Mouse (Mus musculus) lung, embryonic 14.5 days (tissue): ENCODE results near the gene Cenpx. TPM values are rescaled to one million over a fixed set of nuclear protein-coding genes. Genes with fewer than 3 reads are reported as not detected.
A peak's percentile ranks its signal among the peaks of the same experiment; 100 is the strongest.

ENCODE experiments used
- ATAC-seq: fragments of 200-750 bp; cut with Nextera tagmentation; 2 replicates; pipeline ENCODE4 v1.8.0; 2017; ENCODE audit warnings: mild to moderate bottlenecking, moderate TSS enrichment, moderate library complexity; ENCODE audit not compliant: insufficient read depth
- DNase-seq: peaks from one replicate; pipeline ENCODE4 v3.0.0-alpha.2; 2015
- H3K27ac ChIP-seq: fragments of 300-500 bp; sonication (generic); 2 replicates; pipeline ENCODE4 v1.5.1; 2014; ENCODE audit warnings: low read depth, mild to moderate bottlenecking, moderate library complexity
- H3K27me3 ChIP-seq: fragments of 300-500 bp; sonication (generic); 2 replicates; pipeline ENCODE4 v1.6.1; 2014; ENCODE audit warnings: low read length, control low read depth; ENCODE audit not compliant: insufficient read depth
- H3K36me3 ChIP-seq: fragments of 300-500 bp; sonication (generic); 2 replicates; pipeline ENCODE4 v1.6.1; 2014; ENCODE audit warnings: control low read depth; ENCODE audit not compliant: insufficient read depth
- H3K4me1 ChIP-seq: fragments of 300-500 bp; sonication (generic); 2 replicates; pipeline ENCODE4 v1.6.1; 2014; ENCODE audit warnings: antibody characterized with exemption, control low read depth; ENCODE audit not compliant: insufficient read depth
- H3K4me2 ChIP-seq: fragments of 300-500 bp; sonication (generic); 2 replicates; pipeline ENCODE4 v1.6.1; 2014; ENCODE audit warnings: mild to moderate bottlenecking
- H3K4me3 ChIP-seq: fragments of 300-500 bp; sonication (generic); 2 replicates; pipeline ENCODE4 v1.5.1; 2014; ENCODE audit warnings: low read depth, low read length
- H3K9ac ChIP-seq: fragments of 300-500 bp; sonication (generic); 2 replicates; pipeline ENCODE4 v1.6.1; 2014
- H3K9me3 ChIP-seq: fragments of 300-500 bp; sonication (generic); 2 replicates; pipeline ENCODE4 v1.6.1; 2016; ENCODE audit warnings: low read depth, low read length, control low read depth
- CTCF ChIP-seq: IDR thresholded peaks from 2 replicates; pipeline ENCODE4 v1.5.1; 2016; ENCODE audit warnings: antibody characterized with exemption, low read depth
- WGBS: fragments of 180-500 bp; shearing (Covaris S2); extraction: QIAGEN DNeasy Blood & Tissue Kit; methylation state at CpG from one replicate; pipeline ENCODE4 v1.1.7; 2014; 5-methylcytosine and 5-hydroxymethylcytosine counted together
- polyA plus RNA-seq: library from polyadenylated mRNA; unstranded; fragments of >200 nt; fragmentation: Nextera tagmentation; extraction: Ambion mirVana; gene quantifications from 2 replicates; pipeline ENCODE4 v1.2.1, GENCODE M21; 2014

Cenpx gene
- polyA plus RNA-seq, 1 experiment from 2014 or later: 173 TPM

DNA sequence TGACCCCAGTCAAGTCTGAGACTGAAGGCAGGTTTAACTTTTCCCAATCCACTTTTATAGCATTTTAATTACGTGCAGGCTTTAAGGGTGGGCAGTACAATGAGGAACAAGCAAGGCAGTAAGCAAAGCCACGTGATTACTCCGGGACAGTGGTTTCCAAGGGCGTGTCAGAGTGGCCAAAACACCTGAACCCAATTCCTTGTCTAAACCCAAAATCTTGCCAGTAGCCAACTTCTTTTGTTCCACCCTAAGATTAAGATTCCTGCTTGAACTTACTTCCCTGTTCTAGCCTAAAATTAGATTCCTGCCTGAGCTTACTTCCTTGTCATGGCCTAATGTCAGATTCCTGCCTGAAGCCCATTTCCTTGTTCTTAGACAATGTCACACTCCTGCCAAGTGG lies 34.4 kb upstream of the Cenpx start:
- H3K27me3 ChIP-seq: no peaks in the 10 kb centered on the region
- no peaks in the 10 kb centered on the region for H3K9me3 ChIP-seq
- 72% methylated on average over 4 of the region's 4 CpGs for WGBS
- TF ChIP-seq CTCF: no peak
- no peak overlapping the region for H3K4me3 ChIP-seq
- no peak for ATAC-seq
- H3K4me2 ChIP-seq: no peak overlapping the region
- H3K27ac ChIP-seq: no peak overlapping the region
- no peak for DNase-seq
- no peaks in the 10 kb centered on the region for H3K4me1 ChIP-seq
- H3K36me3 ChIP-seq: no peaks in the 10 kb centered on the region
- H3K9ac ChIP-seq: no peak overlapping the region

DNA sequence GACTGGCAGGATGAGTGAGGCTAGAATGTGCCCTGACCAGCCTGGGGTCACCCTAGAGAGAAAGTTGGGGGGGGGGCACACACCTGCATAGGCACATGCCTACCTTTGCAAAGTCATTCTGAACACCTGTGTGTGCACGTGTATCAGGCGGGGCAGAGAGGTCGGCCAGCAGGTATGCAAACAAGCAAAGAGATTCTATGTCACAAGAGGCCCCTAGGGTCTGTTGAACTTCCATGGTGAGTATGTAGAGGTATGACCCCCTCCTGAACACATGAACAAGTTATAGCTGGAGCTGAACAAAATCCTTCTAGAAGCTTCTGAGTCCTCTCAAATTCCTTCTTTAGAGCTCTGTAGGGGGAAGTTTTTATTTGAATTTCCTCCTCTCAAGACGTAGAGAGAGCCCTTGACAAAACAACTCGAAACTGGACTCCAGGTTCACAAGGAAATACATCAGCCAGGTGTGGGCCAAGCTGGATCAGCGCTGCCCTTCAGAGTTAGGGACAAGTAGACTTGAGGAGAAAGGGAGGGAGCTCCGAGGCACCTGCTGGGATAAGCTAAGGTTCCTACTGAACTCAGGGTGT lies 30.7 kb upstream of the Cenpx start:
- Histone ChIP-seq H3K9ac (no peak overlapping the region), H3K4me1 (no peaks in the 10 kb centered on the region), H3K9me3 (no peaks in the 10 kb centered on the region), H3K4me2 (no peak overlapping the region), H3K27me3 (no peaks in the 10 kb centered on the region), H3K4me3 (no peak overlapping the region), H3K27ac (peak overlapping the region; percentile 80), H3K36me3 (no peaks in the 10 kb centered on the region)
- no peak for TF ChIP-seq CTCF
- DNase-seq (peak; percentile 72), ATAC-seq (peak; percentile 84)
- WGBS: 56% methylated on average over 7 of the region's 7 CpGs

DNA sequence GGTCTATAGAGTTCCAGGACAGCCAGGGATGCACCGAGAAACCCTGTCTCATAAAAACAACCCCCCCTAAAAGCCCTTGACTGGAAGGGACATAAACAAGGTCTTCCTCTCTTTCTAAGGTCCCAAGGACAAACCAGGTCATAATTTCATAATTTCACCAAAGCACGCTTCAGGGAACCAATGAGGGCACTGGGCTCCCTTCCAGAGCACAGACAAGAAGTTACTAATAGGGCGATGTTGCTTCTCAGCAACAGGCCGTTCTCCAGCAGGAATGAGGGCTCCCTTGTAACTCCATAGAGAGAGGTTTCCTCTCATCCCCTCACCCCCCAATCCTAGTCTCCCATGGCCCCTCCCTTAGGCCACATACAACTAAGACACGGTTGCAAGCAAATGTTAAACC lies 27.4 kb upstream of the Cenpx start:
- DNase-seq: no peak
- no peaks in the 10 kb centered on the region for H3K9me3 ChIP-seq

GRCm38 (mm10) chr11:120736424-120736823 lies 22.9 kb upstream of the Cenpx start:
- H3K9me3 ChIP-seq: no peaks in the 10 kb centered on the region
- H3K27me3 ChIP-seq: no peaks in the 10 kb centered on the region
- H3K4me2 ChIP-seq: no peak overlapping the region
- DNase-seq (no peak), ATAC-seq (no peak)
- H3K27ac ChIP-seq: no peak overlapping the region
- H3K36me3 ChIP-seq: no peaks in the 10 kb centered on the region
- no peaks in the 10 kb centered on the region for H3K4me1 ChIP-seq
- no peak overlapping the region for H3K9ac ChIP-seq
- TF ChIP-seq CTCF: no peak
- WGBS: 62% methylated on average over 6 of the region's 6 CpGs
- no peak overlapping the region for H3K4me3 ChIP-seq

More for the DNA sequence above, 27.4 kb upstream of the Cenpx start:
- Histone ChIP-seq H3K9ac (no peak overlapping the region), H3K27me3 (no peaks in the 10 kb centered on the region), H3K36me3 (no peaks in the 10 kb centered on the region), H3K27ac (no peak overlapping the region), H3K4me1 (no peaks in the 10 kb centered on the region), H3K4me3 (no peak overlapping the region), H3K4me2 (no peak overlapping the region)
- no peak for TF ChIP-seq CTCF
- 83% methylated on average over 5 of the region's 5 CpGs for WGBS
- ATAC-seq: no peak

- Histone ChIP-seq H3K4me2 (no peak overlapping the region), H3K36me3 (no peaks in the 10 kb centered on the region), H3K9me3 (no peaks in the 10 kb centered on the region), H3K9ac (no peak overlapping the region), H3K4me3 (no peak overlapping the region), H3K27me3 (no peaks in the 10 kb centered on the region), H3K4me1 (no peaks in the 10 kb centered on the region), H3K27ac (no peak overlapping the region)
- no peak for ATAC-seq
- WGBS: 53% methylated on average over 6 of the region's 6 CpGs
- peak; percentile 65 for DNase-seq
- no peak for TF ChIP-seq CTCF
Measured at GRCm38 (mm10) chr11:120733521-120733920, 20.0 kb upstream of the Cenpx start.

GRCm38 (mm10) chr11:120731858-120732680 lies 18.5 kb upstream of the Cenpx start, which contains the start of gene Cbr2:
Gene Cbr2 (minus strand): TSS chr11:120732114.
- DNase-seq: peak; percentile 38

GRCm38 (mm10) chr11:120731395-120731794 lies 17.9 kb upstream of the Cenpx start:
- no peak overlapping the region for H3K27ac ChIP-seq
- 83% methylated on average over 1 of the region's 1 CpGs for WGBS
- 0 out of 2 replicates have a peak, but pooled peaks cover under 1% of the 10 kb centered on the region for H3K4me1 ChIP-seq
- H3K36me3 ChIP-seq: no peaks in the 10 kb centered on the region
- DNase-seq (no peak), ATAC-seq (no peak)
- no peak overlapping the region for H3K4me2 ChIP-seq
- no peak for TF ChIP-seq CTCF
- H3K9ac ChIP-seq: no peak overlapping the region
- H3K27me3 ChIP-seq: no peaks in the 10 kb centered on the region
- H3K9me3 ChIP-seq: no peaks in the 10 kb centered on the region
- no peak overlapping the region for H3K4me3 ChIP-seq

More at GRCm38 (mm10) chr11:120731858-120732680, 18.5 kb upstream of the Cenpx start, which contains the start of gene Cbr2:
- H3K36me3 ChIP-seq: no peaks in the 10 kb centered on the region
- no peaks in the 10 kb centered on the region for H3K9me3 ChIP-seq
- no peaks in the 10 kb centered on the region for H3K27me3 ChIP-seq
- H3K4me3 ChIP-seq: no peak within 1 kb of the TSS
- no peak for ATAC-seq
- no peak within 1 kb of the TSS for H3K9ac ChIP-seq
- no peak for TF ChIP-seq CTCF
- 70% methylated on average over 12 of the region's 12 CpGs for WGBS
- no peak within 1 kb of the TSS for H3K27ac ChIP-seq
- no peak within 1 kb of the TSS for H3K4me2 ChIP-seq
- H3K4me1 ChIP-seq: no peaks in the 10 kb centered on the region
